Mouse (Mus musculus) liver, embryonic 14.5 days (tissue): ENCODE results near the gene Ntsr1. TPM values are rescaled to one million over a fixed set of nuclear protein-coding genes. Genes with fewer than 3 reads are reported as not detected.

ENCODE experiments used
- ATAC-seq: fragments of 200-750 bp; cut with Nextera tagmentation; 2 replicates; pipeline ENCODE4 v1.8.0; 2017; ENCODE audit warnings: moderate number of reproducible peaks, mild to moderate bottlenecking, moderate library complexity; ENCODE audit not compliant: insufficient read depth
- DNase-seq, 3 experiments: peaks; one replicate each; pipeline ENCODE4 v3.0.0-alpha.2; 2012 to 2013; ENCODE audit warnings: low read depth in 3 of 3, low spot score in 3 of 3
- H3K27ac ChIP-seq: fragments of 300-500 bp; sonication (generic); 2 replicates; pipeline ENCODE4 v1.5.1; 2014; ENCODE audit warnings: moderate library complexity, mild to moderate bottlenecking, control low read depth, inconsistent platforms
- H3K27me3 ChIP-seq: fragments of 300-500 bp; sonication (generic); 2 replicates; pipeline ENCODE4 v1.6.1; 2014; ENCODE audit warnings: mild to moderate bottlenecking, low read length, moderate library complexity; ENCODE audit not compliant: control insufficient read depth, insufficient read depth
- H3K36me3 ChIP-seq: fragments of 300-500 bp; sonication (generic); replicated peaks from 2 replicates; pipeline ENCODE4 v1.6.1; 2014; ENCODE audit warnings: low read depth; ENCODE audit not compliant: control insufficient read depth, insufficient read depth
- H3K4me1 ChIP-seq, 2 experiments: fragments of 200-500 bp in 1 of 2; fragments of 300-500 bp in 1 of 2; sonication (generic) in 1 of 2; replicated peaks; 2 replicates each; pipeline ENCODE4 v1.6.1; 2012 to 2014; ENCODE audit warnings: antibody characterized with exemption in 1 of 2, inconsistent platforms in 1 of 2, low read length in 1 of 2; ENCODE audit not compliant: control insufficient read depth in 2 of 2, insufficient read depth in 2 of 2
- H3K4me2 ChIP-seq: fragments of 300-500 bp; sonication (generic); 2 replicates; pipeline ENCODE4 v1.6.1; 2014; ENCODE audit warnings: low read depth, mild to moderate bottlenecking, control low read depth, moderate library complexity
- H3K4me3 ChIP-seq, 2 experiments: fragments of 200-500 bp in 1 of 2; fragments of 300-500 bp in 1 of 2; sonication (generic) in 1 of 2; 2 replicates each; pipeline ENCODE4 v1.5.1; 2012 to 2014; ENCODE audit warnings: low read depth in 2 of 2, low read length in 2 of 2, mild to moderate bottlenecking in 2 of 2, control low read depth in 1 of 2, inconsistent platforms in 1 of 2, moderate library complexity in 1 of 2; ENCODE audit not compliant: insufficient read depth in 1 of 2
- H3K9ac ChIP-seq: fragments of 300-500 bp; sonication (generic); replicated peaks from 2 replicates; pipeline ENCODE4 v1.6.1; 2014; ENCODE audit warnings: mild to moderate bottlenecking, control low read depth, moderate library complexity
- H3K9me3 ChIP-seq: fragments of 300-500 bp; sonication (generic); 2 replicates; pipeline ENCODE4 v1.6.1; 2016; ENCODE audit warnings: low read length, mixed read lengths; ENCODE audit not compliant: control insufficient read depth
- CTCF ChIP-seq: IDR thresholded peaks from 2 replicates; pipeline ENCODE4 v1.5.1; 2016; ENCODE audit warnings: antibody characterized with exemption, low read depth, control low read depth
- EP300 ChIP-seq: IDR thresholded peaks from 2 replicates; pipeline ENCODE4 v1.6.1; 2016; ENCODE audit warnings: antibody characterized with exemption, low read depth
- WGBS: fragments of 180-500 bp; shearing (Covaris S2); extraction: QIAGEN DNeasy Blood & Tissue Kit; methylation state at CpG from one replicate; pipeline ENCODE4 v1.1.7; 2014; ENCODE audit not compliant: insufficient replicate concordance; 5-methylcytosine and 5-hydroxymethylcytosine counted together
- polyA plus RNA-seq, 2 experiments: library from polyadenylated mRNA; depleted of rRNA in 1 of 2; stranded (reverse) in 1 of 2; unstranded in 1 of 2; fragments of >200 nt; fragmentation: Nextera tagmentation in 1 of 2; extraction: Ambion mirVana in 1 of 2; gene quantifications; 2 replicates each; pipeline versions ENCODE4 v1.2.1 to v1.2.3; 2012 to 2014

Ntsr1 gene
- polyA plus RNA-seq, 2 experiments, result 0.04 TPM; not detected in 1

DNA sequence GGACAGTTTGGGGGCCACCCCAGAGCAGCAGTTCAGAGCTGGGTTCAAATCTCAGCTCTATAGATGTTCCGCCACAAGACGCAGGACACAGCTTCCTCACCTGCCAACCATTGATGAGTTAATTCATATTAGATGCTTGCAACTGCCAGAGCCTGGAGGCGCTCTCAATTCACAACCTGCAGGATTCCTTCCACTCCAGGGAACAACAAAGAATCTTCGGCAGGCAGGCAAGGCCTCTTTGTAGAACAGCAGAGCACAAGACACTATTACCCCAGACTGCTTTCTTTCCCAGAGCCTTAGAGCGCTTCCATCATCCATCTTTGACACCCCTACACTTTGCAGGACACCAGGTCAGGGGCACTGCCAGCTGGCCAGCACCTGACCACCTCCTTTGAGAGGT lies 6.5 kb downstream of the Ntsr1 start:
- no peak overlapping the region for H3K4me2 ChIP-seq
- no peaks in the 10 kb centered on the region for H3K9me3 ChIP-seq
- no peak overlapping the region for H3K9ac ChIP-seq
- no peaks in the 10 kb centered on the region for H3K4me1 ChIP-seq
- ATAC-seq (no peak), DNase-seq (no peak)
- no peak overlapping the region for H3K27ac ChIP-seq
- no peak for TF ChIP-seq CTCF
- no peak for TF ChIP-seq EP300
- no peaks in the 10 kb centered on the region for H3K27me3 ChIP-seq
- WGBS, result 66% methylated on average over 5 of the region's 5 CpGs
- no peak overlapping the region for H3K4me3 ChIP-seq
- no peaks in the 10 kb centered on the region for H3K36me3 ChIP-seq

DNA sequence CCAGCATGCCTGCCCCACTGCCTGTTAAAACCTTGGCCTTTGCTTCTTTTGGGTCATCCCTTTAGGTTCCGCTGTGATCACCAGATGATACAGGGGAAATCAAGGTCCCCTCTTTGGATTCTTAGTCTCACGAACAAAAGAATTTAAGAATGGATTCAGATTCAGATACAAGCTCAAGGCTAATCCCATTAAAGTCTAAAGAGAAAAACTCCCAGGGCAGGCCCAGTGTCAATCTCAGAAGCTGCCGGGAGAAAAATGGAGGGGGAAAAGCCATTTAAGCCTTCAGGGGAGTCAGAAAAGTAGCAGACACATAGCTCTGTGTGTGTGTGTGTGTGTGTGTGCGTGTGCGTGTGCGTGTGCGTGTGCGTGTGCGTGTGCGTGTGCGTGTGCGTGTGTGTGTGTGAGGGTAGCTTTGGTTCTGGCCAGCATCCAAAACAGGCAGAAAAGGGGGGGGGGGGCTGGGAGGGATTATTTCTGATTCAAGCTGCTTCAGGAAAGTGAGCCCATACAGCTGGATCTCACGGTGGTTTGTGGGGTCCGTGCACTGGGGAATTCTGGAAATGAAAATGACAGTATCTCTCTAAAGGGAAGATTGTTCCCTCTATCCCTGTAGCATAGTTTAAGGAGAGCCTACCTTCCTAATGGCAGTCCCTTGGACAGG lies 8.8 kb downstream of the Ntsr1 start:
- H3K27ac ChIP-seq, result no peak overlapping the region
- no peaks in the 10 kb centered on the region for H3K4me1 ChIP-seq
- TF ChIP-seq EP300 (no peak), CTCF (no peak)
- H3K9ac ChIP-seq, result no peak overlapping the region
- no peak for ATAC-seq
- DNase-seq, result no peak
- H3K4me2 ChIP-seq, result no peak overlapping the region
- no peak overlapping the region for H3K4me3 ChIP-seq
- no peaks in the 10 kb centered on the region for H3K27me3 ChIP-seq
- H3K9me3 ChIP-seq, result no peaks in the 10 kb centered on the region
- H3K36me3 ChIP-seq, result no peaks in the 10 kb centered on the region
- WGBS, result 84% methylated on average over 14 of the region's 14 CpGs

DNA sequence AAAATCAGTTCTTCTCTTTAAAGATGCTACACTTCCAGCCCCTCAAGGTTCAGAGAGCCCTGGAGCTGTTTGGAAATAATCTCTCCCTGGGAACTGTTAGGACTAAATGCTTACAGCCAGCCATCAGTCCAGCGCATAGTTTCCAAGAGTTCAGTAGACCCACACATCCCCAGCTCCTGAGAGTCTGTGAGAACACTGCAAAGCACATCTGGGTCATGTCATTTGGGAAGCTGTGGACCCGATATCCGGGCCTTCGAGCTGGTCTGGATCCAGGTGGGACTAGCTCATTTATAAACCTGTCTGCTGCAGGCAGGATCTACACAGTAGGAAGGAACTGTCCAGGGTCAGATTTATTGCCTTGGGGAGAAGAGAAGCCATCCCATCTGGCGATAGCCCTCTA lies 11.1 kb downstream of the Ntsr1 start:
- no peaks in the 10 kb centered on the region; a peak in 1 of 4 replicates for H3K4me1 ChIP-seq
- no peak overlapping the region for H3K9ac ChIP-seq
- TF ChIP-seq EP300, result no peak
- TF ChIP-seq CTCF, result no peak
- no peak for ATAC-seq
- H3K27ac ChIP-seq, result no peak overlapping the region
- no peak overlapping the region for H3K4me3 ChIP-seq
- no peaks in the 10 kb centered on the region for H3K9me3 ChIP-seq
- DNase-seq, result no peak
- 52% methylated on average over 5 of the region's 5 CpGs for WGBS
- H3K36me3 ChIP-seq, result no peaks in the 10 kb centered on the region
- H3K4me2 ChIP-seq, result no peak overlapping the region
- H3K27me3 ChIP-seq, result no peaks in the 10 kb centered on the region

DNA sequence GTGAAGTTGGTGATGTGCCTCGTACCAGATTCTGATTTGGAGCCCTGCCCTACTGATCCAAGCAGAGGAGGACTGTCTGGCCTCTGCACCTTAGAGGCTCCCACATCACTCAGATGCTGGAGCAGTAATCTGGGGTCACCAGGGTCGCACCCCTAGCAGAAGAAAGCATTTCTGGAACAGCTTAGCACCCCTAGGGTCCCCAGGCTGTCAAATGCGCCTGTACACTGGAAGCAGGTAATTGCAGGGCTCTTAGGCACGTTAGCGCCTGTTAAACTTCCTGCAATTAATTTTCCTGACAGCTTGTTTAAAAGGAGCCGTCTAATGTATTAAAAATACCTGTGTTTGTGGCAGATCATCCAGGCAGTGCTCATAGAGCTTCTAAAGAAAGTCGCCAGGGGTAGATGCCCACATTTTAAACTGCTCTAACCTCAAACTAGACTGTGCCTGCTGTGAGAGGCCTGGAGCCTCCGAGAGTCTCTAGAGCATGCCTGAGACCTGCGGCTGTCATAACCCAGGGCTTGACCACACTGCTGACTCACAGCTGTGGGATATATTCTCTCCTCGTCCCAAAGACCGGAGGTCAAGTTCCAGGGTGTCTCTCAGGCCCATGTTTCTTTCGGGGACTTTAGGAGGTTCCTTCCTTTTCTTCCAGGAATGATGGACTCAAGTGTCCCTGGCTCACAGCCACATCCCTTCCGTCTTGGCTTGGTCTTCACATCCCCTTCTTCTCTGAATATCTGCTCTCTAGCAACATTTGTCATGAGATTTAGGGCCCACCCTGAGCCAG lies 12.3 kb downstream of the Ntsr1 start:
- DNase-seq (no peak), ATAC-seq (no peak)
- no peak overlapping the region for H3K27ac ChIP-seq
- H3K9me3 ChIP-seq, result no peaks in the 10 kb centered on the region
- H3K4me1 ChIP-seq, result no peaks in the 10 kb centered on the region; a peak in 1 of 4 replicates
- H3K27me3 ChIP-seq, result no peaks in the 10 kb centered on the region
- H3K9ac ChIP-seq, result no peak overlapping the region
- H3K4me3 ChIP-seq, result no peak overlapping the region
- WGBS, result 33% methylated on average over 13 of the region's 13 CpGs
- no peak overlapping the region for H3K4me2 ChIP-seq
- no peaks in the 10 kb centered on the region for H3K36me3 ChIP-seq
- TF ChIP-seq CTCF, result no peak
- no peak for TF ChIP-seq EP300

DNA sequence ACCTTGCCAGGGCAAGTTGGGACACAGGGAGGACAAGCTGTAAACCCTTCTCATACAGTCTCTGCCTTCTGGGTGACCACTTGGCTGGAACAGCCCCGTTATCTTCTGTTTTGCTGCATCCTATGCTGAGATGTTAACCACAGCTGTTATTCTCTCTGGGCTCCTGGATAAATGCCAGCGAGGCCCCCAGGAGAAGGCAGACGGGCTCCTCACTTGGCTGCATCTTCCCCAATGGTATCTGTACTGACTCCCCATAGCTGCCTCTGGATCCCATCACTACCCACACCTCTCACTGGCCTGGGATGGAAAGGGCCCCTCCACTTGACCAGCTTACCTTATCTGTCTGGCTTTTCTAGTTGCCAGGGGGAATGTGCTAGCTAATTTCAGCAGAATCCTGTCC lies 13.2 kb downstream of the Ntsr1 start:
- ATAC-seq (no peak), DNase-seq (no peak)
- Histone ChIP-seq H3K27ac (no peak overlapping the region), H3K9me3 (no peaks in the 10 kb centered on the region), H3K4me3 (no peak overlapping the region), H3K9ac (no peak overlapping the region), H3K4me1 (no peaks in the 10 kb centered on the region; a peak in 1 of 4 replicates), H3K4me2 (no peak overlapping the region), H3K36me3 (no peaks in the 10 kb centered on the region), H3K27me3 (no peaks in the 10 kb centered on the region)
- TF ChIP-seq EP300 (no peak), CTCF (no peak)
- WGBS, result 48% methylated on average over 3 of the region's 3 CpGs
